Mouse (Mus musculus) lung, embryonic 14.5 days (tissue): ENCODE measurements at regions not wholly inside any gene's neighbourhood (a gene's known extent, or its start where the extent isn't known, plus 50 kb on each side); places are given as distances from the start of the nearest gene placed in this dataset.

Source experiments
- ATAC-seq: fragments of 200-750 bp; cut with Nextera tagmentation; 2 replicates; pipeline ENCODE4 v1.8.0; 2017; ENCODE audit warnings: mild to moderate bottlenecking, moderate TSS enrichment, moderate library complexity; ENCODE audit not compliant: insufficient read depth
- DNase-seq: peaks from one replicate; pipeline ENCODE4 v3.0.0-alpha.2; 2015
- H3K27ac ChIP-seq: fragments of 300-500 bp; sonication (generic); 2 replicates; pipeline ENCODE4 v1.5.1; 2014; ENCODE audit warnings: low read depth, mild to moderate bottlenecking, moderate library complexity
- H3K27me3 ChIP-seq: fragments of 300-500 bp; sonication (generic); 2 replicates; pipeline ENCODE4 v1.6.1; 2014; ENCODE audit warnings: low read length, control low read depth; ENCODE audit not compliant: insufficient read depth
- H3K36me3 ChIP-seq: fragments of 300-500 bp; sonication (generic); 2 replicates; pipeline ENCODE4 v1.6.1; 2014; ENCODE audit warnings: control low read depth; ENCODE audit not compliant: insufficient read depth
- H3K4me1 ChIP-seq: fragments of 300-500 bp; sonication (generic); 2 replicates; pipeline ENCODE4 v1.6.1; 2014; ENCODE audit warnings: antibody characterized with exemption, control low read depth; ENCODE audit not compliant: insufficient read depth
- H3K4me2 ChIP-seq: fragments of 300-500 bp; sonication (generic); 2 replicates; pipeline ENCODE4 v1.6.1; 2014; ENCODE audit warnings: mild to moderate bottlenecking
- H3K4me3 ChIP-seq: fragments of 300-500 bp; sonication (generic); 2 replicates; pipeline ENCODE4 v1.5.1; 2014; ENCODE audit warnings: low read depth, low read length
- H3K9ac ChIP-seq: fragments of 300-500 bp; sonication (generic); 2 replicates; pipeline ENCODE4 v1.6.1; 2014
- H3K9me3 ChIP-seq: fragments of 300-500 bp; sonication (generic); 2 replicates; pipeline ENCODE4 v1.6.1; 2016; ENCODE audit warnings: low read depth, low read length, control low read depth
- CTCF ChIP-seq: IDR thresholded peaks from 2 replicates; pipeline ENCODE4 v1.5.1; 2016; ENCODE audit warnings: antibody characterized with exemption, low read depth
- WGBS: fragments of 180-500 bp; shearing (Covaris S2); extraction: QIAGEN DNeasy Blood & Tissue Kit; methylation state at CpG from one replicate; pipeline ENCODE4 v1.1.7; 2014; 5-methylcytosine and 5-hydroxymethylcytosine counted together

GRCm38 (mm10) chr8:81066765-81067164 is 52.0 kb upstream of the Usp38 start:
- 81% methylated on average over 2 of the region's 2 CpGs for WGBS

More at GRCm38 (mm10) chr8:81066765-81067164, 52.0 kb upstream of the Usp38 start:
- DNase-seq (no peak), ATAC-seq (no peak)
- H3K27ac ChIP-seq = no peak overlapping the region
- H3K9me3 ChIP-seq = no peaks in the 10 kb centered on the region
- no peak overlapping the region for H3K4me3 ChIP-seq
- no peaks in the 10 kb centered on the region for H3K27me3 ChIP-seq
- no peak overlapping the region for H3K9ac ChIP-seq
- no peak overlapping the region for H3K4me2 ChIP-seq
- no peaks in the 10 kb centered on the region for H3K36me3 ChIP-seq
- peaks cover 5% of the 10 kb centered on the region; the same call in 1 of the 2 replicates for H3K4me1 ChIP-seq
- TF ChIP-seq CTCF = no peak
